Mouse (Mus musculus) natural killer cell, adult 2 months (primary cell): ENCODE measurements around the gene Stil.
"Not testable (repeated sequence)": the region's sequence is repeated elsewhere in the genome, so short reads cannot be mapped to it uniquely, and the experiment has no call there.

Source experiments
- DNase-seq, 2 experiments: peaks; one replicate each; pipeline ENCODE4 v3.0.0; 2022; ENCODE audit warnings: low spot score in 2 of 2

Gene Stil

GRCm38 (mm10) chr4:114999773-115000428 is at the start of gene Stil:
Stil (plus strand) TSS chr4:115000159.
- peak; percentile 91 to 93 for DNase-seq

GRCm38 (mm10) chr4:114953172-114953571 is 46.8 kb upstream of the Stil start:
- DNase-seq: no peak

GRCm38 (mm10) chr4:114957403-114957802 is 42.6 kb upstream of the Stil start:
- DNase-seq: no peak

GRCm38 (mm10) chr4:114958231-114958630 is 41.7 kb upstream of the Stil start:
- DNase-seq: no peak

GRCm38 (mm10) chr4:114958786-114959185 is 41.2 kb upstream of the Stil start:
- no peak for DNase-seq

GRCm38 (mm10) chr4:114959533-114959932 is 40.4 kb upstream of the Stil start:
- no peak for DNase-seq

- not testable (repeated sequence) for DNase-seq
Observed at GRCm38 (mm10) chr4:114960881-114961280, 39.1 kb upstream of the Stil start.

- DNase-seq: no peak
Observed at GRCm38 (mm10) chr4:114970736-114971135, 29.2 kb upstream of the Stil start.

- no peak for DNase-seq
Observed at GRCm38 (mm10) chr4:114973229-114973740, 26.7 kb upstream of the Stil start.

- no peak for DNase-seq
Observed at GRCm38 (mm10) chr4:114982619-114983018, 17.3 kb upstream of the Stil start.

GRCm38 (mm10) chr4:114983020-114983419 is 16.9 kb upstream of the Stil start:
- no peak for DNase-seq

- no peak for DNase-seq
Observed at GRCm38 (mm10) chr4:114986211-114986590, 13.8 kb upstream of the Stil start.

GRCm38 (mm10) chr4:114986591-114987432 is 13.1 kb upstream of the Stil start, which contains the start of gene Cmpk1:
Cmpk1 (minus strand) TSS chr4:114987241.
- DNase-seq: peak; percentile 63 to 75

- no peak for DNase-seq
Observed at GRCm38 (mm10) chr4:114994218-114994617, 5.7 kb upstream of the Stil start.

- peak; percentile 56 to 70 for DNase-seq
Observed at GRCm38 (mm10) chr4:114997051-114997450, 2.9 kb upstream of the Stil start.

GRCm38 (mm10) chr4:114999445-114999772 is 550 bp upstream of the Stil start:
- DNase-seq: no peak

GRCm38 (mm10) chr4:115000429-115000795 is 453 bp downstream of the Stil start:
- DNase-seq: no peak

GRCm38 (mm10) chr4:115014276-115014675 is 14.3 kb downstream of the Stil start:
- no peak for DNase-seq

- DNase-seq: no peak
Observed at GRCm38 (mm10) chr4:115019997-115020396, 20.0 kb downstream of the Stil start.

GRCm38 (mm10) chr4:115035043-115035442 is 35.1 kb downstream of the Stil start:
- no peak for DNase-seq

- peak in 1 of 2 experiments; percentile 27 for DNase-seq
Observed at GRCm38 (mm10) chr4:115038242-115038641, 38.3 kb downstream of the Stil start.

- DNase-seq: no peak
Observed at GRCm38 (mm10) chr4:115045621-115046020, 45.7 kb downstream of the Stil start.

GRCm38 (mm10) chr4:115047750-115048149 is 47.8 kb downstream of the Stil start:
- DNase-seq: peak; percentile 47 to 61
